Mouse (Mus musculus): ENCODE data around the gene Tubgcp5. TPM values are rescaled to one million over a fixed set of nuclear protein-coding genes. Genes with fewer than 3 reads are reported as not detected.

The Tubgcp5 gene
- polyA plus RNA-seq, 1 experiment from 2014 or later = 45.8 TPM

GRCm38 (mm10) chr7:55809967-55810366 lies 16.0 kb downstream of the Tubgcp5 start:
- no peaks in the 10 kb centered on the region for H3K27me3 ChIP-seq
- no peaks in the 10 kb centered on the region for H3K9me3 ChIP-seq
- no peak overlapping the region for H3K9ac ChIP-seq (replicated peaks)
- H3K36me3 ChIP-seq = peaks cover 84% of the 10 kb centered on the region
- H3K4me3 ChIP-seq = no peak overlapping the region
- H3K4me2 ChIP-seq (replicated peaks) = no peak overlapping the region
- WGBS = 86% methylated on average over 2 of the region's 2 CpGs
- H3K4me1 ChIP-seq = no peaks in the 10 kb centered on the region
- H3K27ac ChIP-seq (replicated peaks) = no peak overlapping the region
- ATAC-seq (ENCODE audit: low FRiP score, low read depth) = no peak

- 90% methylated on average over 5 of the region's 5 CpGs for WGBS
- Histone ChIP-seq H3K27me3 (no peaks in the 10 kb centered on the region), H3K4me3 (no peak overlapping the region), H3K4me1 (no peaks in the 10 kb centered on the region), H3K9ac (replicated peaks) (no peak overlapping the region), H3K27ac (replicated peaks) (no peak overlapping the region), H3K4me2 (replicated peaks) (no peak overlapping the region), H3K36me3 (peaks cover 84% of the 10 kb centered on the region), H3K9me3 (no peaks in the 10 kb centered on the region)
- ATAC-seq (ENCODE audit: low FRiP score, low read depth) = no peak
Observed at GRCm38 (mm10) chr7:55824468-55824867, 30.5 kb downstream of the Tubgcp5 start.

GRCm38 (mm10) chr7:55827551-55827950 lies 33.6 kb downstream of the Tubgcp5 start:
- Histone ChIP-seq H3K9me3 (no peaks in the 10 kb centered on the region), H3K36me3 (peaks cover 76% of the 10 kb centered on the region), H3K4me3 (no peak overlapping the region), H3K27me3 (no peaks in the 10 kb centered on the region), H3K4me1 (no peaks in the 10 kb centered on the region), H3K27ac (replicated peaks) (no peak overlapping the region), H3K9ac (replicated peaks) (no peak overlapping the region), H3K4me2 (replicated peaks) (no peak overlapping the region)
- no peak for ATAC-seq (ENCODE audit: low FRiP score, low read depth)
- 89% methylated on average over 9 of the region's 9 CpGs for WGBS

GRCm38 (mm10) chr7:55836877-55837276 lies 42.9 kb downstream of the Tubgcp5 start:
- H3K27me3 ChIP-seq = no peaks in the 10 kb centered on the region
- no peak overlapping the region for H3K27ac ChIP-seq (replicated peaks)
- no peak for ATAC-seq (ENCODE audit: low FRiP score, low read depth)
- H3K4me3 ChIP-seq = no peak overlapping the region
- 0 out of 2 replicates have a peak, but pooled peaks cover 2% of the 10 kb centered on the region for H3K36me3 ChIP-seq
- H3K9me3 ChIP-seq = no peaks in the 10 kb centered on the region
- H3K4me1 ChIP-seq = peaks cover 5% of the 10 kb centered on the region
- H3K9ac ChIP-seq (replicated peaks) = no peak overlapping the region
- 91% methylated on average over 4 of the region's 4 CpGs for WGBS
- H3K4me2 ChIP-seq (replicated peaks) = no peak overlapping the region

- no peaks in the 10 kb centered on the region for H3K36me3 ChIP-seq
- no peaks in the 10 kb centered on the region for H3K27me3 ChIP-seq
- peak within 1 kb of the TSS; percentile 91 for H3K27ac ChIP-seq (replicated peaks)
- H3K9ac ChIP-seq (replicated peaks) = peak within 1 kb of the TSS; percentile 78
- peak; percentile 38 for ATAC-seq (ENCODE audit: low FRiP score, low read depth)
- peaks cover 12% of the 10 kb centered on the region for H3K4me1 ChIP-seq
- H3K4me2 ChIP-seq (replicated peaks) = peak within 1 kb of the TSS; percentile 75
- WGBS = 49% methylated on average over 7 of the region's 7 CpGs
- H3K4me3 ChIP-seq = peak within 1 kb of the TSS; percentile 87
- H3K9me3 ChIP-seq = no peaks in the 10 kb centered on the region
Observed at GRCm38 (mm10) chr7:55841445-55841844, 47.5 kb downstream of the Tubgcp5 start, which contains the start of gene Cyfip1. Cyfip1 (plus strand) TSS chr7:55841745.

GRCm38 (mm10) chr7:55841977-55842503 lies 48.1 kb downstream of the Tubgcp5 start:
- H3K27ac ChIP-seq (replicated peaks) = peak overlapping the region; percentile 91
- 0% methylated on average over 39 of the region's 47 CpGs for WGBS
- H3K4me1 ChIP-seq = peaks cover 12% of the 10 kb centered on the region
- no peaks in the 10 kb centered on the region for H3K36me3 ChIP-seq
- peak overlapping the region; percentile 87 for H3K4me3 ChIP-seq
- H3K27me3 ChIP-seq = no peaks in the 10 kb centered on the region
- peak overlapping the region; percentile 78 for H3K9ac ChIP-seq (replicated peaks)
- peak overlapping the region; percentile 75 for H3K4me2 ChIP-seq (replicated peaks)
- no peaks in the 10 kb centered on the region for H3K9me3 ChIP-seq
- ATAC-seq (ENCODE audit: low FRiP score, low read depth) = peak; percentile 96

GRCm38 (mm10) chr7:55842504-55843152 lies 48.7 kb downstream of the Tubgcp5 start:
- WGBS = under 1% methylated on average over 40 of the region's 40 CpGs
- no peaks in the 10 kb centered on the region for H3K36me3 ChIP-seq
- peak; percentile 68 for ATAC-seq (ENCODE audit: low FRiP score, low read depth)
- peaks cover 12% of the 10 kb centered on the region for H3K4me1 ChIP-seq
- H3K4me2 ChIP-seq (replicated peaks) = peak overlapping the region; percentile 75
- peak overlapping the region; percentile 87 for H3K4me3 ChIP-seq
- H3K27ac ChIP-seq (replicated peaks) = peak overlapping the region; percentile 91
- peak overlapping the region; percentile 78 for H3K9ac ChIP-seq (replicated peaks)
- no peaks in the 10 kb centered on the region for H3K9me3 ChIP-seq
- H3K27me3 ChIP-seq = no peaks in the 10 kb centered on the region

- Histone ChIP-seq H3K27me3 (no peaks in the 10 kb centered on the region), H3K27ac (replicated peaks) (no peak overlapping the region), H3K4me2 (replicated peaks) (no peak overlapping the region), H3K4me3 (no peak overlapping the region), H3K4me1 (peaks cover 19% of the 10 kb centered on the region), H3K9me3 (no peaks in the 10 kb centered on the region), H3K9ac (replicated peaks) (no peak overlapping the region), H3K36me3 (no peaks in the 10 kb centered on the region)
- 81% methylated on average over 9 of the region's 9 CpGs for WGBS
- no peak for ATAC-seq (ENCODE audit: low FRiP score, low read depth)
Observed at GRCm38 (mm10) chr7:55846606-55847312, 52.8 kb downstream of the Tubgcp5 start.

GRCm38 (mm10) chr7:55849948-55850571 lies 56.1 kb downstream of the Tubgcp5 start:
- peak overlapping the region; percentile 37 for H3K4me2 ChIP-seq (replicated peaks)
- peak; percentile 75 for ATAC-seq (ENCODE audit: low FRiP score, low read depth)
- peak overlapping the region; percentile 25; the same call in 1 of the 2 replicates for H3K9ac ChIP-seq (replicated peaks)
- H3K27me3 ChIP-seq = no peaks in the 10 kb centered on the region
- peak overlapping the region; percentile 7; the same call in 1 of the 2 replicates for H3K4me3 ChIP-seq
- H3K9me3 ChIP-seq = no peaks in the 10 kb centered on the region
- peak overlapping the region; percentile 54 for H3K27ac ChIP-seq (replicated peaks)
- no peaks in the 10 kb centered on the region for H3K36me3 ChIP-seq
- 14% methylated on average over 14 of the region's 14 CpGs for WGBS
- peaks cover 11% of the 10 kb centered on the region for H3K4me1 ChIP-seq

GRCm38 (mm10) chr7:55852787-55853186 lies 58.8 kb downstream of the Tubgcp5 start:
- H3K9ac ChIP-seq (replicated peaks) = no peak overlapping the region
- 90% methylated on average over 3 of the region's 3 CpGs for WGBS
- no peak overlapping the region for H3K4me2 ChIP-seq (replicated peaks)
- no peaks in the 10 kb centered on the region for H3K27me3 ChIP-seq
- H3K4me1 ChIP-seq = peaks cover 11% of the 10 kb centered on the region
- no peak overlapping the region for H3K27ac ChIP-seq (replicated peaks)
- H3K4me3 ChIP-seq = no peak overlapping the region
- H3K9me3 ChIP-seq = no peaks in the 10 kb centered on the region
- no peaks in the 10 kb centered on the region for H3K36me3 ChIP-seq
- no peak for ATAC-seq (ENCODE audit: low FRiP score, low read depth)

- Histone ChIP-seq H3K27me3 (no peaks in the 10 kb centered on the region), H3K9ac (replicated peaks) (no peak overlapping the region), H3K9me3 (no peaks in the 10 kb centered on the region), H3K36me3 (no peaks in the 10 kb centered on the region), H3K4me1 (no peaks in the 10 kb centered on the region), H3K4me2 (replicated peaks) (no peak overlapping the region), H3K4me3 (no peak overlapping the region), H3K27ac (replicated peaks) (no peak overlapping the region)
- no peak for ATAC-seq (ENCODE audit: low FRiP score, low read depth)
- WGBS = 85% methylated on average over 3 of the region's 3 CpGs
Observed at GRCm38 (mm10) chr7:55855597-55855996, 61.6 kb downstream of the Tubgcp5 start.

- H3K9ac ChIP-seq (replicated peaks) = no peak overlapping the region
- WGBS = 93% methylated on average over 4 of the region's 4 CpGs
Observed at GRCm38 (mm10) chr7:55856741-55857140, 62.8 kb downstream of the Tubgcp5 start.

More at GRCm38 (mm10) chr7:55856741-55857140, 62.8 kb downstream of the Tubgcp5 start:
- Histone ChIP-seq H3K9me3 (no peaks in the 10 kb centered on the region), H3K27me3 (no peaks in the 10 kb centered on the region), H3K27ac (replicated peaks) (no peak overlapping the region), H3K4me2 (replicated peaks) (no peak overlapping the region), H3K36me3 (no peaks in the 10 kb centered on the region), H3K4me3 (no peak overlapping the region), H3K4me1 (no peaks in the 10 kb centered on the region)
- no peak for ATAC-seq (ENCODE audit: low FRiP score, low read depth)

All from midbrain, embryonic 12.5 days (tissue).